Mouse (Mus musculus): Measurements from ENCODE around the gene Fbp1. TPM values are rescaled to one million over a fixed set of nuclear protein-coding genes. Genes with fewer than 3 reads are reported as not detected.
A peak's percentile ranks its signal among the peaks of the same experiment; 100 is the strongest.

Gene Fbp1
- total RNA-seq, 1 experiment, result 2.6 TPM

GRCm38 (mm10) chr13:62919647-62920341, 31.7 kb upstream of the Fbp1 start:
- Histone ChIP-seq H3K4me3 (ENCODE audit: insufficient read depth in 1 of 2, low read depth in 1 of 2, low read length in 2 of 2, poor library complexity in 1 of 2, severe bottlenecking in 1 of 2) (no peak overlapping the region), H3K27ac (ENCODE audit: insufficient read depth, low read depth, low read length, poor library complexity, severe bottlenecking) (no peak overlapping the region), H3K4me1 (ENCODE audit: control insufficient read depth in 2 of 2, insufficient read depth in 2 of 2, low read length in 2 of 2, poor library complexity in 1 of 2) (peaks cover 0 to 2% of the 10 kb centered on the region in 2 experiments; a peak in 1 of 4 replicates), H3K36me3 (ENCODE audit: control insufficient read depth, insufficient read depth, low read length, poor library complexity, severe bottlenecking) (no peaks in the 10 kb centered on the region), H3K9me3 (ENCODE audit: control insufficient read depth, insufficient read depth, low read depth, low read length) (no peaks in the 10 kb centered on the region), H3K9ac (ENCODE audit: insufficient read depth, low read depth, low read length, poor library complexity, severe bottlenecking) (no peak overlapping the region)
- in situ Hi-C loops (cut with MboI; ENCODE audit: low sequenced_read_pairs in 2 of 2, unreplicated experiment in 2 of 2), result loop anchor here (10.0 kb wide), 1 partner anchor 405 kb away; no protein-coding TSS in a partner anchor
- TF ChIP-seq ZC3H11A (IDR thresholded peaks at IDR 0.05; ENCODE audit: borderline replicate concordance, low read depth, low read length) (peak; percentile 63; the same call in 1 of the 2 replicates), MAFK (IDR thresholded peaks at IDR 0.05; ENCODE audit: insufficient read depth, low read depth, low read length) (no peak), ZNF384 (IDR thresholded peaks at IDR 0.05; ENCODE audit: low read depth, low read length) (peak; percentile 90), CHD2 (IDR thresholded peaks at IDR 0.05; ENCODE audit: low read depth, low read length) (no peak)
- DNase-seq (ENCODE audit: low read depth, low spot score), result peak; percentile 45

GRCm38 (mm10) chr13:62917416-62918110, 29.5 kb upstream of the Fbp1 start:
- H3K27ac ChIP-seq (ENCODE audit: insufficient read depth, low read depth, low read length, poor library complexity, severe bottlenecking), result no peak overlapping the region
- H3K36me3 ChIP-seq (ENCODE audit: control insufficient read depth, insufficient read depth, low read length, poor library complexity, severe bottlenecking), result no peaks in the 10 kb centered on the region
- no peaks in the 10 kb centered on the region for H3K4me1 ChIP-seq (ENCODE audit: control insufficient read depth in 2 of 2, insufficient read depth in 2 of 2, low read length in 2 of 2, poor library complexity in 1 of 2)
- in situ Hi-C loops (cut with MboI; ENCODE audit: low sequenced_read_pairs in 2 of 2, unreplicated experiment in 2 of 2), result no loop called here
- H3K9me3 ChIP-seq (ENCODE audit: control insufficient read depth, insufficient read depth, low read depth, low read length), result no peaks in the 10 kb centered on the region
- H3K4me3 ChIP-seq (ENCODE audit: insufficient read depth in 1 of 2, low read depth in 1 of 2, low read length in 2 of 2, poor library complexity in 1 of 2, severe bottlenecking in 1 of 2), result no peak overlapping the region
- no peak for DNase-seq (ENCODE audit: low read depth, low spot score)
- H3K9ac ChIP-seq (ENCODE audit: insufficient read depth, low read depth, low read length, poor library complexity, severe bottlenecking), result no peak overlapping the region
- TF ChIP-seq ZNF384 (IDR thresholded peaks at IDR 0.05; ENCODE audit: low read depth, low read length) (no peak), CHD2 (IDR thresholded peaks at IDR 0.05; ENCODE audit: low read depth, low read length) (no peak), HCFC1 (IDR thresholded peaks at IDR 0.05; ENCODE audit: borderline replicate concordance, insufficient read depth, low read length) (no peak), MAFK (IDR thresholded peaks at IDR 0.05; ENCODE audit: insufficient read depth, low read depth, low read length) (no peak), ZC3H11A (IDR thresholded peaks at IDR 0.05; ENCODE audit: borderline replicate concordance, low read depth, low read length) (no peak)

GRCm38 (mm10) chr13:62916675-62917074, 28.6 kb upstream of the Fbp1 start:
- Histone ChIP-seq H3K36me3 (ENCODE audit: control insufficient read depth, insufficient read depth, low read length, poor library complexity, severe bottlenecking) (no peaks in the 10 kb centered on the region), H3K9ac (ENCODE audit: insufficient read depth, low read depth, low read length, poor library complexity, severe bottlenecking) (no peak overlapping the region), H3K4me3 (ENCODE audit: insufficient read depth in 1 of 2, low read depth in 1 of 2, low read length in 2 of 2, poor library complexity in 1 of 2, severe bottlenecking in 1 of 2) (no peak overlapping the region), H3K27ac (ENCODE audit: insufficient read depth, low read depth, low read length, poor library complexity, severe bottlenecking) (no peak overlapping the region), H3K9me3 (ENCODE audit: control insufficient read depth, insufficient read depth, low read depth, low read length) (no peaks in the 10 kb centered on the region), H3K4me1 (ENCODE audit: control insufficient read depth in 2 of 2, insufficient read depth in 2 of 2, low read length in 2 of 2, poor library complexity in 1 of 2) (no peaks in the 10 kb centered on the region)
- in situ Hi-C loops (cut with MboI; ENCODE audit: low sequenced_read_pairs in 2 of 2, unreplicated experiment in 2 of 2), result no loop called here
- DNase-seq (ENCODE audit: low read depth, low spot score), result no peak
- no peak for TF ChIP-seq HCFC1 (IDR thresholded peaks at IDR 0.05; ENCODE audit: borderline replicate concordance, insufficient read depth, low read length)
- TF ChIP-seq ZNF384 (IDR thresholded peaks at IDR 0.05; ENCODE audit: low read depth, low read length), result no peak
- no peak for TF ChIP-seq ZC3H11A (IDR thresholded peaks at IDR 0.05; ENCODE audit: borderline replicate concordance, low read depth, low read length)
- TF ChIP-seq CHD2 (IDR thresholded peaks at IDR 0.05; ENCODE audit: low read depth, low read length), result no peak
- no peak for TF ChIP-seq MAFK (IDR thresholded peaks at IDR 0.05; ENCODE audit: insufficient read depth, low read depth, low read length)

- Histone ChIP-seq H3K9me3 (ENCODE audit: control insufficient read depth, insufficient read depth, low read depth, low read length) (no peaks in the 10 kb centered on the region), H3K36me3 (ENCODE audit: control insufficient read depth, insufficient read depth, low read length, poor library complexity, severe bottlenecking) (no peaks in the 10 kb centered on the region), H3K4me1 (ENCODE audit: control insufficient read depth in 2 of 2, insufficient read depth in 2 of 2, low read length in 2 of 2, poor library complexity in 1 of 2) (peaks cover 0 to 2% of the 10 kb centered on the region in 2 experiments; a peak in 2 of 4 replicates), H3K4me3 (ENCODE audit: insufficient read depth in 1 of 2, low read depth in 1 of 2, low read length in 2 of 2, poor library complexity in 1 of 2, severe bottlenecking in 1 of 2) (no peak overlapping the region), H3K9ac (ENCODE audit: insufficient read depth, low read depth, low read length, poor library complexity, severe bottlenecking) (no peak overlapping the region), H3K27ac (ENCODE audit: insufficient read depth, low read depth, low read length, poor library complexity, severe bottlenecking) (no peak overlapping the region)
- TF ChIP-seq HCFC1 (IDR thresholded peaks at IDR 0.05; ENCODE audit: borderline replicate concordance, insufficient read depth, low read length), result no peak
- no peak for TF ChIP-seq ZNF384 (IDR thresholded peaks at IDR 0.05; ENCODE audit: low read depth, low read length)
- TF ChIP-seq CHD2 (IDR thresholded peaks at IDR 0.05; ENCODE audit: low read depth, low read length), result no peak
- TF ChIP-seq MAFK (IDR thresholded peaks at IDR 0.05; ENCODE audit: insufficient read depth, low read depth, low read length), result no peak
- no peak for TF ChIP-seq ZC3H11A (IDR thresholded peaks at IDR 0.05; ENCODE audit: borderline replicate concordance, low read depth, low read length)
- in situ Hi-C loops (cut with MboI; ENCODE audit: low sequenced_read_pairs in 2 of 2, unreplicated experiment in 2 of 2), result no loop called here
- DNase-seq (ENCODE audit: low read depth, low spot score), result no peak
These were observed 23.5 kb upstream of the Fbp1 start for GRCm38 (mm10) chr13:62911575-62911974.
